Mouse (Mus musculus): ENCODE measurements around the gene Cd82. TPM values are rescaled to one million over a fixed set of nuclear protein-coding genes. Genes with fewer than 3 reads are reported as not detected.
A peak's percentile ranks its signal among the peaks of the same experiment; 100 is the strongest.

The Cd82 gene
- polyA plus RNA-seq, 1 experiment from 2014 or later, result 106 TPM

DNA sequence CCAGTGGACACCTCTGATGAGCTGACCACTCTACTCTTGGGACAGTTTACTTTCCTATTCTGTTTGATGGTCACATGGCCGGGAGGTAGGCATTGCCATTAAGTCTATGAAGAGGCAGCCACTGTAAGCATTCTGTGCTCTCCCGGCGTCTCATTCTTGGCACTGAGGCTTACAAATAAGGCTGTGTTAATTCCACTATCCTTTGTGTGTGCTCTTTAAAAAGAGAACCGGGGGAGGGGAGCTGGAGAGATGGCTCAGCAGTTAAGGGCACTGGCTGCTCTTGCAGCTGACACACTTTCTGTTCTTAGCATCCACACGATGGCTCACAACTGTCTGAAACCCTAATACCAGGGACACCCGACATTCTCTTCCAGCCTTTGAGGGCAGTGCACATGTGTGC is 71.7 kb downstream of the Cd82 start:
- ATAC-seq, result no peak
- Histone ChIP-seq H3K36me3 (no peaks in the 10 kb centered on the region), H3K4me3 (replicated peaks) (no peak overlapping the region), H3K9me3 (no peaks in the 10 kb centered on the region), H3K9ac (no peak overlapping the region), H3K27ac (no peak overlapping the region), H3K4me1 (replicated peaks) (no peaks in the 10 kb centered on the region), H3K27me3 (replicated peaks) (no peaks in the 10 kb centered on the region), H3K4me2 (replicated peaks) (no peak overlapping the region)
- WGBS, result 66% methylated on average over 6 of the region's 6 CpGs

DNA sequence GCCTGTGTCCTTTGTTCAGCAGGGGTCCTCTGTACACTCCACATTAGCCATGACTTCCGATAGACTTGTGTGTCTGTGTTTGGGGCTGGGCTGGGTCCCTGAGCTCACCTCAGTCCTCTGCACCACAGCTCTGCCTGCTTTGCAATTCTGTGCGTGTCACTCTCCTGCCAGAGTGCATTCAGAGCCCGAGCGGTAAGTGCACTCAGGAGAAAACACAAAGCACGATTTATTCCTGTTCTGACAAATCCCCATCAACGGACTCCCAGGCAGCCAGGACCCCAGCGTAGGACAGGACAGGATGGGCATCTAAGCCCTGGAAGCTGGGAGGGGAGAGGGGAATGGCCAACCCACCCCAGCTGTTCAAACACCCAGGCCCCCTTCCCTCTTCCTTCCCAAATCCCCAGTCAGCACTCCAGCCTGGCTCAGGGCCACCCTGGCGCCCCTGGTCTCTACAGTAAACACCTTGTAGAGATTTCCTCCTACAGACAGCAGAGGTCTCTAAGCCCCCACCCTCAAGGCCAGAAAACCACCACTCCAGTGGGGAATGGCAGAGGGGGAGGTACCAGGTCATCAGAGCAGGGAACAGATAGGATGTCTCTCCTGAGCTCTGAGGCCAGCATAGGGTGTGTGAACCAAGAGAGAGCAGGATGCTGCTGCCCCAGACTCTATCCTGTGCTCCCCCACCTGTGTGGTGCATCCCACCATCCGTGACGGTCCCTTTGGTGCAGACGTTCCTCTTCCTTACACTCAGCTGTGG is 72.6 kb downstream of the Cd82 start:
- Histone ChIP-seq H3K4me3 (replicated peaks) (no peak overlapping the region), H3K9ac (no peak overlapping the region), H3K27me3 (replicated peaks) (no peaks in the 10 kb centered on the region), H3K27ac (no peak overlapping the region), H3K4me2 (replicated peaks) (no peak overlapping the region), H3K36me3 (no peaks in the 10 kb centered on the region), H3K4me1 (replicated peaks) (no peaks in the 10 kb centered on the region), H3K9me3 (no peaks in the 10 kb centered on the region)
- WGBS, result 28% methylated on average over 11 of the region's 11 CpGs
- ATAC-seq, result no peak

DNA sequence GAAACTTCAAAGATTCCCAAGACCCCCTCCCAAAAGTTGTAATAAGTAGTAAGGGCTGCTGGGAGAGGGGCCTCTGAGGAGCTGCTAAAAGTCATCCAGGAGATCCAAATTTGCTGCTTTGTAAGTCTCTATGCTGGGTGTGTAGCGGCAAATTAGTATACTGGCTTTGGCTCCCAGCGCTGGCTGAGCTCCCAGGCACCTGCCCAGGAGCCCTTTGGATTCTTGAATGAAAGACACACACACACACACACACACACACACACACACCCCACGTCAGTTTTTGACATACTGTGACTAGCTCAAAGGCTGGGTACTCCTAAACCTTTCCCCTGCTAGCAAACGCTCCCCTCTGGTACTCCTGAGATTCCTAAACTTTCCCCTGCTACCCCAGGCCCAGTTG is 76.0 kb downstream of the Cd82 start:
- H3K4me1 ChIP-seq (replicated peaks), result peaks cover 3% of the 10 kb centered on the region; the same call in 1 of the 2 replicates
- H3K27ac ChIP-seq, result no peak overlapping the region
- no peaks in the 10 kb centered on the region for H3K9me3 ChIP-seq
- no peaks in the 10 kb centered on the region for H3K27me3 ChIP-seq (replicated peaks)
- no peak overlapping the region for H3K9ac ChIP-seq
- ATAC-seq, result no peak
- H3K4me3 ChIP-seq (replicated peaks), result no peak overlapping the region
- no peak overlapping the region for H3K4me2 ChIP-seq (replicated peaks)
- 79% methylated on average over 4 of the region's 4 CpGs for WGBS
- no peaks in the 10 kb centered on the region for H3K36me3 ChIP-seq

DNA sequence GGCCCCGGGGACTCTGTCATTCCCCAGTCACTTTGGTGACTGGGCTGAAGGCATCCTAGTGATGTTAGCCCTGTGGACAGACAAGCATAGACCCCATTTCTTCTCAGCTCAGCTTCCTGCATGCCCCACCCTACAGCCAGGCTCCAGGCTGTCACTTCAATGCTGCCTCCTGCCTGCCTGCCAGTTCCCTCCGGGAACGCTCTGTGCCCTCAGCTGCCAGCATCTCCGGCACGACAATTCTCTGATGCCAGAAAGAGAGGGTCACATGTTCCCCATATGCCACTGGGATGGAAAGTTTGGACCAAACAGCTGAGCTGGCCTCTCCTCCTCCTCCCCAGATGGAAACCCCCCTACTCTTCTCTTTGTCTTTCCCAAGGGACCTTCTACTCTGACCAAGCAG is 79.1 kb downstream of the Cd82 start:
- Histone ChIP-seq H3K27me3 (replicated peaks) (no peaks in the 10 kb centered on the region), H3K9me3 (no peaks in the 10 kb centered on the region), H3K4me1 (replicated peaks) (peaks cover 4% of the 10 kb centered on the region; the same call in 1 of the 2 replicates), H3K27ac (no peak overlapping the region), H3K36me3 (no peaks in the 10 kb centered on the region), H3K9ac (no peak overlapping the region), H3K4me2 (replicated peaks) (no peak overlapping the region), H3K4me3 (replicated peaks) (no peak overlapping the region)
- WGBS, result 80% methylated on average over 5 of the region's 5 CpGs
- no peak for ATAC-seq

DNA sequence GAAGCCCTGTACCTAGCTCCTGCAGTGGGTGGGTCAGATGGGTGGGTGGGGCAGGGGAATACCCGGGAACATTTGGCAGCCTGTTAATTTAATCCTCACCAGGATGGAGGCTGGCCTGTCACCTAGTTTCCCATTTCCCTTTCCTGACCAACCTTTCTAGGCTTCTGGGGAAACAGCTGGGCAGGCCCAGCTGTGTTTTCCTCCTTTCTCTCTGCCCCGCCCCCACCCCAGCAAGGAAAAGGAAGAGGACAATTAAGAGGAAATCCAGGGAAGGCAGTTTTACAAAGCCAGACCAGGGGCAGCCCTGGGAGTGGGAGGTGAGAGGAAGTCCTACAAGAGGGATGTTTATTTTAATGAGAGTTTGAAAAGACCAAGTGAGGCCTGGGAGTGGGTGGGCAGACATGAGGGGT is 82.3 kb downstream of the Cd82 start:
- Histone ChIP-seq H3K36me3 (no peaks in the 10 kb centered on the region), H3K27ac (no peak overlapping the region), H3K9ac (no peak overlapping the region), H3K4me2 (replicated peaks) (no peak overlapping the region), H3K9me3 (no peaks in the 10 kb centered on the region), H3K4me3 (replicated peaks) (no peak overlapping the region), H3K27me3 (replicated peaks) (no peaks in the 10 kb centered on the region), H3K4me1 (replicated peaks) (peaks cover 8% of the 10 kb centered on the region)
- WGBS, result 22% methylated on average over 2 of the region's 2 CpGs
- ATAC-seq, result peak; percentile 41

- H3K4me3 ChIP-seq (replicated peaks), result no peak overlapping the region
- no peak overlapping the region for H3K27ac ChIP-seq
- WGBS, result 40% methylated on average over 15 of the region's 15 CpGs
- no peak for ATAC-seq
- no peaks in the 10 kb centered on the region for H3K27me3 ChIP-seq (replicated peaks)
- H3K9ac ChIP-seq, result no peak overlapping the region
- H3K4me1 ChIP-seq (replicated peaks), result peaks cover 10% of the 10 kb centered on the region
- no peaks in the 10 kb centered on the region; the same call in 1 of the 2 replicates for H3K9me3 ChIP-seq
- no peaks in the 10 kb centered on the region for H3K36me3 ChIP-seq
- no peak overlapping the region for H3K4me2 ChIP-seq (replicated peaks)
Observed at GRCm38 (mm10) chr2:93377797-93378196, 85.1 kb downstream of the Cd82 start.

DNA sequence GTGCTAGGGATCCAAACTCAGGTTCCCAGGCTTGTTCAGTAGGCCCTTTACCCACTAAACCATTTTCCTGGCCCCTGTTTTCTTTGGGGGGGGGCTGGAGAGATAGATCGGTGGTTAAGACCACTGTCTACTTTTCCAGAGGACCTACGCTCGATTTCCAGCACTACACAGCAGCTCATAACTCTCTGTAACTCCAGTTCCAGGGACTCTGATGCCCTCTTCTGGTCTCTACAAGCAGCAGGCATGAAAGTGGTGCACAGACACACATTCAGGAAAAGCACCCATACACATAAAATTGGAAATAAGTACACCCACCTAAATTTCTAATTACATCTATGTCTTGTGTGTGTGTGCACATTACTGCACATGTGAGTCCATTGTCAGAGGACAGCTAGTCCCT is 85.8 kb downstream of the Cd82 start:
- no peak for ATAC-seq
- H3K9me3 ChIP-seq, result no peaks in the 10 kb centered on the region; the same call in 1 of the 2 replicates
- 94% methylated on average over 3 of the region's 3 CpGs for WGBS
- no peak overlapping the region for H3K27ac ChIP-seq
- H3K4me1 ChIP-seq (replicated peaks), result peaks cover 14% of the 10 kb centered on the region
- H3K9ac ChIP-seq, result no peak overlapping the region
- no peaks in the 10 kb centered on the region for H3K36me3 ChIP-seq
- no peak overlapping the region for H3K4me2 ChIP-seq (replicated peaks)
- no peaks in the 10 kb centered on the region for H3K27me3 ChIP-seq (replicated peaks)
- H3K4me3 ChIP-seq (replicated peaks), result no peak overlapping the region

GRCm38 (mm10) chr2:93372872-93373271 is 90.1 kb downstream of the Cd82 start:
- Histone ChIP-seq H3K4me3 (replicated peaks) (no peak overlapping the region), H3K4me2 (replicated peaks) (no peak overlapping the region), H3K27me3 (replicated peaks) (no peaks in the 10 kb centered on the region), H3K36me3 (no peaks in the 10 kb centered on the region), H3K9ac (no peak overlapping the region), H3K4me1 (replicated peaks) (peaks cover 15% of the 10 kb centered on the region), H3K9me3 (no peaks in the 10 kb centered on the region; the same call in 1 of the 2 replicates), H3K27ac (no peak overlapping the region)
- WGBS, result 81% methylated on average over 10 of the region's 10 CpGs
- peak; percentile 54 for ATAC-seq

- Histone ChIP-seq H3K9me3 (no peaks in the 10 kb centered on the region; the same call in 1 of the 2 replicates), H3K4me3 (replicated peaks) (no peak overlapping the region), H3K36me3 (no peaks in the 10 kb centered on the region), H3K9ac (no peak overlapping the region), H3K27ac (peak overlapping the region; percentile 27; the same call in 1 of the 2 replicates), H3K27me3 (replicated peaks) (no peaks in the 10 kb centered on the region), H3K4me1 (replicated peaks) (peaks cover 15% of the 10 kb centered on the region), H3K4me2 (replicated peaks) (no peak overlapping the region)
- 9% methylated on average over 6 of the region's 6 CpGs for WGBS
- ATAC-seq, result peak; percentile 67; the same call in 1 of the 2 replicates
Observed at GRCm38 (mm10) chr2:93372097-93372571, 90.8 kb downstream of the Cd82 start.

Other genes starting within 250 kb of the Cd82 start
- gene Tspan18, start 128.6 kb downstream of the Cd82 start, polyA plus RNA-seq (2015; fragmentation: Nextera tagmentation; extraction: Ambion mirVana), result 21.4 and 23.0 TPM in 2 replicates
- not detected in 2 replicates for gene Gm10803, start 97.4 kb upstream of the Cd82 start, polyA plus RNA-seq (2015; fragmentation: Nextera tagmentation; extraction: Ambion mirVana)
- 0.14 and 0.19 TPM in 2 replicates for gene Alx4, start 179.2 kb upstream of the Cd82 start, polyA plus RNA-seq (2015; fragmentation: Nextera tagmentation; extraction: Ambion mirVana)

Data from intestine, embryonic 15.5 days (tissue).